Mouse (Mus musculus) heart, postnatal 0 days (tissue): ENCODE measurements at regions not wholly inside any gene's neighbourhood (a gene's known extent, or its start where the extent isn't known, plus 50 kb on each side); places are given as distances from the start of the nearest gene placed in this dataset.

Experiments
- CTCF ChIP-seq: IDR thresholded peaks from 2 replicates; pipeline ENCODE4 v1.5.1; 2016; ENCODE audit warnings: antibody characterized with exemption, control low read depth, low read depth
- EP300 ChIP-seq: IDR thresholded peaks from 2 replicates; pipeline ENCODE4 v1.6.1; 2016; ENCODE audit warnings: antibody characterized with exemption, low read depth

DNA sequence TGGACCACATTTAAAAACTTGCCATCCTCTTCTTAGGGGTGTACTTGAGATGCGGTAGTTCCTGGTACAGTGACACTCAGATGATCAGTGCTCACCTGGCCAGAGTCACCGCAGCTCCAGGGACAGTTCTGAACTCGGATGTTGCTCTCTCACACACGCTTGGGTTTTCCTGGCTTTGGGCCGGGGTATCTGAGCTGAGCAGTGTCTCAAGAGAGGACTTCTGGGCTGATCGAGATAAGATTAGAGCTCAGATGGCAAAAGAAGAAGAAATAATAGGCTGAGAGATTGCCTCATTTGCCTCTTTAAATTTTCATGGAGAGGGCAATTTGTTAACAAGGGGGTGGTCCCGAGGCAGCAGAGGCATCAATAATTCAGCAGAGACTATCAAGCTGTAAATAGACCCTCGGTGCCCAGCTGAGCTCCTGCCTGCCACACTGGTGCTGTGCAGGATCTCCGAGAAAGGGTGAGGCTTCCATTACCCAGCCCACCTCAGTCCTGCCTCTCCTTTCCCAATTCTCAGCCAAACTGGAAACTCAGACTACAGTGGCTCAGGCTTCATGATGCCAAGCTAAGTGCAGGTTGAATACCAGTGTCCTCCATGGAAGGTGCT, 133.7 kb downstream of the Tsen15 start:
- no peak for TF ChIP-seq CTCF
- no peak for TF ChIP-seq EP300
